Mouse (Mus musculus): ENCODE data around the gene Adora3. TPM values are rescaled to one million over a fixed set of nuclear protein-coding genes. Genes with fewer than 3 reads are reported as not detected.
"Not testable (repeated sequence)": the region's sequence is repeated elsewhere in the genome, so short reads cannot be mapped to it uniquely, and the experiment has no call there.

Gene Adora3
- polyA plus RNA-seq, 1 experiment from 2014 or later = 0.10 TPM

GRCm38 (mm10) chr3:105901468-105901867 is 30.8 kb downstream of the Adora3 start:
- Histone ChIP-seq H3K4me2 (no peak overlapping the region), H3K9me3 (replicated peaks) (no peaks in the 10 kb centered on the region), H3K27ac (ENCODE audit: poor library complexity, severe bottlenecking) (no peak overlapping the region), H3K9ac (no peak overlapping the region), H3K27me3 (replicated peaks) (peaks cover 31% of the 10 kb centered on the region), H3K36me3 (no peaks in the 10 kb centered on the region), H3K4me3 (no peak overlapping the region), H3K4me1 (replicated peaks) (peaks cover 5% of the 10 kb centered on the region)
- no peak for ATAC-seq (ENCODE audit: insufficient number of reproducible peaks, low FRiP score)
- WGBS = 67% methylated on average over 4 of the region's 4 CpGs

DNA sequence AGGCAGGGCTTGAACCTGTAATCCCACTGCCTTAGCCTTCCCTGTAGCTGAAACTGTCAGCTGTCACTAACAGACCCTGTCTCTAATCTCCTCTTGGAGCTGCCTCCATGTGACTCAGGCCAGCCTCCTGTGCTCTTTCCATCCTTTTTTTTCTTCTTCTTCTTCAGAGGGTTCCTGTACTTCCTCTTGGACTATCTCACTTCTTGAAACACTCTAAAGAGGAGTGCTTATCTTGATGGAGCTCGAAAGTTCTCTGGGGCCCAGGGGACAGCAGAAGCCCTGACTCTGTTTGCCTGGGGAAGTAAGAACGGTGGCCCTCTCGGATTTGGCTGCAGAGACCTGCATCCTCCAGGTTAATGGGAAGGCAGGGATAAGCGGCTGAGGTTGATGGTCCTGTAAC is 33.6 kb downstream of the Adora3 start:
- H3K27me3 ChIP-seq (replicated peaks) = peaks cover 31% of the 10 kb centered on the region
- H3K9me3 ChIP-seq (replicated peaks) = no peaks in the 10 kb centered on the region
- no peak for ATAC-seq (ENCODE audit: insufficient number of reproducible peaks, low FRiP score)
- no peak overlapping the region for H3K9ac ChIP-seq
- peaks cover 14% of the 10 kb centered on the region for H3K4me1 ChIP-seq (replicated peaks)
- no peak overlapping the region for H3K4me2 ChIP-seq
- 45% methylated on average over 4 of the region's 4 CpGs for WGBS
- no peak overlapping the region for H3K4me3 ChIP-seq
- no peaks in the 10 kb centered on the region for H3K36me3 ChIP-seq
- no peak overlapping the region for H3K27ac ChIP-seq (ENCODE audit: poor library complexity, severe bottlenecking)

- no peak overlapping the region for H3K4me2 ChIP-seq
- peaks cover 11% of the 10 kb centered on the region for H3K4me1 ChIP-seq (replicated peaks)
- no peak overlapping the region for H3K27ac ChIP-seq (ENCODE audit: poor library complexity, severe bottlenecking)
- no peaks in the 10 kb centered on the region for H3K36me3 ChIP-seq
- H3K9me3 ChIP-seq (replicated peaks) = no peaks in the 10 kb centered on the region
- 92% methylated on average over 9 of the region's 9 CpGs for WGBS
- no peak overlapping the region for H3K4me3 ChIP-seq
- H3K9ac ChIP-seq = no peak overlapping the region
- no peak for ATAC-seq (ENCODE audit: insufficient number of reproducible peaks, low FRiP score)
- H3K27me3 ChIP-seq (replicated peaks) = peaks cover 31% of the 10 kb centered on the region
Observed at GRCm38 (mm10) chr3:105904721-105905120, 34.1 kb downstream of the Adora3 start.

DNA sequence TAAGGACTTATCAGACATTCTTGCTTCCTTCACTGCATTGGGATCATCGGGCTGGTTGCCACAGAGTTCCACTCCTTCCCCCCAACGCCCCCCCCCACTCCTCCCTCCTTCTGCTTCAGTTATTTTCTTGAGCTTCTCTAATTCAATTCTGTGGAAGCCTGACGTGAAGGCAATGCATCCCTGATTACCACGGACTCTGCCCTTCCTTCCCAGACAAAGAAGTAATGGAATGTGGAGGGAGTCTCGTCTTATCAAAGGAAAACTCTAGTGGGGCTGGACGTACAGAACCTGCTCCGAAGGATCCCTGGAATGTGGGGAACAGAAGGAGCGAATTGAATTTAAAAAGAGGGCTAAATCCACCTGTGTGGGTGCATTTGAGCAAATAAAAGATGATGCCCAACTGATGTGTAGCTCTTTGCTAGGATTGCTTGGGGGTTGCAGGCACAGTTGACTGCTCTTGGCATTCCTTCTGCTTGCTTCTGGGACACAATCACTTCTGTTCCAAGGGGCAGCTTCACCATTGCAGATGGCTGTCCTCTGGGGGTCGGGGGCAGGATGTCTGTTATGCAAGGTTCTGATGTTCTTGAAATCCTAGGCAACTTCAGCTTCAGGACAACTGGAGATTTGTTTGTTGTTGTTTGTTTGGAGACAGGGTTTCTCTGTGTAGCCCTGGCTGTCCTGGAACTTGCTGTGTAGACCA is 37.4 kb downstream of the Adora3 start:
- H3K27me3 ChIP-seq (replicated peaks) = 0 out of 2 replicates have a peak, but pooled peaks cover 15% of the 10 kb centered on the region
- no peak for ATAC-seq (ENCODE audit: insufficient number of reproducible peaks, low FRiP score)
- H3K4me3 ChIP-seq = no peak overlapping the region
- H3K9me3 ChIP-seq (replicated peaks) = no peaks in the 10 kb centered on the region
- H3K36me3 ChIP-seq = no peaks in the 10 kb centered on the region
- no peak overlapping the region for H3K4me2 ChIP-seq
- WGBS = 28% methylated on average over 9 of the region's 9 CpGs
- peaks cover 18% of the 10 kb centered on the region for H3K4me1 ChIP-seq (replicated peaks)
- no peak overlapping the region for H3K27ac ChIP-seq (ENCODE audit: poor library complexity, severe bottlenecking)
- H3K9ac ChIP-seq = no peak overlapping the region

DNA sequence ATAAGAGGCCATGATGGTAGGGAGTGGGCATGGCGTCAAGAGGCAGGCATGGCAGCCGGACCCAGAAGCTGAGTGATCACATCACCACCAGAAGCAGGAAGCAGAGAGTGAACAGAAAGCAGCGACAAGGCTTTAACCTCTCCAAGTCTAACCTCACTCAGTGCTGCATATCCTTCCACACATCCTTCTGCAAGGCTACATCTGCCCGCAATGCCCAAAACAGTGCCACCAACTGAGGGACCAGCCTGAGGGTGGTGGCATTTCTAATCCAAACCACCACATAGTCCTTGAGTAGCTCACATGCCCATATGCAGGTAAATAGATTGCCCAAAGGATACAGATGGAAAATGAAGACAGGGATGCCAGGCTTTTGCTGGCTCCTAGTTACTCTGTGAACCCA is 38.3 kb downstream of the Adora3 start:
- Histone ChIP-seq H3K9me3 (replicated peaks) (no peaks in the 10 kb centered on the region), H3K4me1 (replicated peaks) (peaks cover 26% of the 10 kb centered on the region), H3K4me2 (no peak overlapping the region), H3K36me3 (no peaks in the 10 kb centered on the region), H3K4me3 (no peak overlapping the region), H3K27ac (ENCODE audit: poor library complexity, severe bottlenecking) (no peak overlapping the region), H3K27me3 (replicated peaks) (0 out of 2 replicates have a peak, but pooled peaks cover 14% of the 10 kb centered on the region), H3K9ac (no peak overlapping the region)
- no peak for ATAC-seq (ENCODE audit: insufficient number of reproducible peaks, low FRiP score)
- WGBS = 89% methylated on average over 4 of the region's 4 CpGs

GRCm38 (mm10) chr3:105910519-105911190 is 40.0 kb downstream of the Adora3 start:
- 72% methylated on average over 11 of the region's 11 CpGs for WGBS
- Histone ChIP-seq H3K4me1 (replicated peaks) (peaks cover 40% of the 10 kb centered on the region), H3K4me2 (no peak overlapping the region), H3K9ac (no peak overlapping the region), H3K4me3 (no peak overlapping the region), H3K36me3 (no peaks in the 10 kb centered on the region), H3K9me3 (replicated peaks) (no peaks in the 10 kb centered on the region), H3K27me3 (replicated peaks) (0 out of 2 replicates have a peak, but pooled peaks cover 9% of the 10 kb centered on the region), H3K27ac (ENCODE audit: poor library complexity, severe bottlenecking) (no peak overlapping the region)
- no peak for ATAC-seq (ENCODE audit: insufficient number of reproducible peaks, low FRiP score)

DNA sequence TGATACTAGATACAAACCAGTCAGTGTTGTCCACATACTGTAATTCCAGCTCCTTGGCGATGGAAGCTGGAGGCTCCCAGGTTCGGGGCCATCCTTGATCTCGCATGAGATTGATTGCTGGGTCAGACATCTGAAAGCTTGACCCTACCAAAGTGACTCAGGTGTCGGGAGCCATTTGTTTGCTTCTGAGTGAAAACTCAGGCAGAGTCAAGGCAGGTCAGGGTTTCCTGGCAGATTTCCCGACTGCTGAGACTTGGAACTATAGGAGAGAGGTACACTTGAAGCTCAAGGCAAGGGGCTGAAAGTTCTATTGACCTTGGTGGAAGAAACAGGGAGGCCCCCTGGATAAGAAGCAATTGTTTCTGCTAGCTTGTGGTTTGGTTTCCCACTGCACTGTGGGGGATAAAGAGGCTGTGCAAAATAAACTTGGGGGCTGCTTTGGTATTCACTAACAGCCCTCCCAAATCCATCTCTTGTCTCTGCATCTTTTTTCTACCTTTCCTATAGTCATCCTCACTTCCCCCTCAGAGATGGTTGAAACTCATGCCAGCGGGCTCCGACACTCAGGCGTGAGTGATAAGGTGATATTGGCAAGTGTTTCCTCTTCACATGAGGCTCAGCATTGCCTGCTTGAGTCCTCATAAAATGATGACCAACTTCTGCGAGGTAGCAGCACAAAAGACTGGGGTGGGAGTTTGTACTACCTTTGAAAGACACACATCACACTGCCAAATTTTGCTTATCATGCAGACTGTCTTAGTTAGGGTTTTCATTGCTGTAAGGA is 41.6 kb downstream of the Adora3 start:
- no peaks in the 10 kb centered on the region for H3K36me3 ChIP-seq
- 55% methylated on average over 9 of the region's 9 CpGs for WGBS
- no peaks in the 10 kb centered on the region for H3K9me3 ChIP-seq (replicated peaks)
- 0 out of 2 replicates have a peak, but pooled peaks cover 9% of the 10 kb centered on the region for H3K27me3 ChIP-seq (replicated peaks)
- H3K9ac ChIP-seq = no peak overlapping the region
- no peak overlapping the region for H3K27ac ChIP-seq (ENCODE audit: poor library complexity, severe bottlenecking)
- peaks cover 40% of the 10 kb centered on the region for H3K4me1 ChIP-seq (replicated peaks)
- no peak overlapping the region for H3K4me3 ChIP-seq
- no peak for ATAC-seq (ENCODE audit: insufficient number of reproducible peaks, low FRiP score)
- H3K4me2 ChIP-seq = no peak overlapping the region

GRCm38 (mm10) chr3:105913839-105914681 is 43.4 kb downstream of the Adora3 start:
- peak overlapping the region; percentile 37 for H3K4me2 ChIP-seq

GRCm38 (mm10) chr3:105915281-105915680 is 44.6 kb downstream of the Adora3 start:
- Histone ChIP-seq H3K27ac (ENCODE audit: poor library complexity, severe bottlenecking) (no peak overlapping the region), H3K9me3 (replicated peaks) (no peaks in the 10 kb centered on the region), H3K4me3 (no peak overlapping the region), H3K36me3 (no peaks in the 10 kb centered on the region), H3K27me3 (replicated peaks) (0 out of 2 replicates have a peak, but pooled peaks cover 7% of the 10 kb centered on the region), H3K4me2 (no peak overlapping the region), H3K9ac (no peak overlapping the region), H3K4me1 (replicated peaks) (peaks cover 40% of the 10 kb centered on the region)
- 14% methylated on average over 1 of the region's 1 CpGs for WGBS
- ATAC-seq (ENCODE audit: insufficient number of reproducible peaks, low FRiP score) = no peak

More at GRCm38 (mm10) chr3:105913839-105914681, 43.4 kb downstream of the Adora3 start:
- H3K27ac ChIP-seq (ENCODE audit: poor library complexity, severe bottlenecking) = peak overlapping the region; percentile 65
- no peaks in the 10 kb centered on the region for H3K9me3 ChIP-seq (replicated peaks)
- ATAC-seq (ENCODE audit: insufficient number of reproducible peaks, low FRiP score) = peak; percentile 52; the same call in 1 of the 2 replicates
- H3K36me3 ChIP-seq = no peaks in the 10 kb centered on the region
- 12% methylated on average over 10 of the region's 10 CpGs for WGBS
- no peak overlapping the region for H3K9ac ChIP-seq
- H3K27me3 ChIP-seq (replicated peaks) = 0 out of 2 replicates have a peak, but pooled peaks cover 9% of the 10 kb centered on the region
- no peak overlapping the region for H3K4me3 ChIP-seq
- peaks cover 40% of the 10 kb centered on the region for H3K4me1 ChIP-seq (replicated peaks)

GRCm38 (mm10) chr3:105916455-105916854 is 45.8 kb downstream of the Adora3 start:
- H3K4me3 ChIP-seq; ATAC-seq (ENCODE audit: insufficient number of reproducible peaks, low FRiP score); H3K9ac ChIP-seq; H3K9me3 ChIP-seq (replicated peaks); H3K4me2 ChIP-seq; H3K36me3 ChIP-seq; H3K27ac ChIP-seq (ENCODE audit: poor library complexity, severe bottlenecking); H3K27me3 ChIP-seq (replicated peaks): not testable (repeated sequence)
- peaks cover 40% of the 10 kb centered on the region for H3K4me1 ChIP-seq (replicated peaks)

Measured in heart, embryonic 12.5 days (tissue).